Mouse (Mus musculus) left cerebral cortex, postnatal 10 days (tissue): Measurements from ENCODE around the gene Selenoo. TPM values are rescaled to one million over a fixed set of nuclear protein-coding genes. Genes with fewer than 3 reads are reported as not detected.

Experiments used
- DNase-seq, 2 experiments: peaks; one replicate each; pipeline ENCODE4 v3.0.0; 2021 to 2022; ENCODE audit warnings: low spot score in 2 of 2, mixed read lengths in 1 of 2; ENCODE audit errors: extremely low spot score in 1 of 2
- intact Hi-C: fragments of 180-260 bp; cut with DNase I; formaldehyde crosslinking; loops from one replicate; pipeline ENCODE4 v1.15.1; 2025
- total RNA-seq, 2 experiments: library from RNA; stranded (reverse); gene quantifications; 2 replicates each; pipeline ENCODE4 v1.2.3; 2021

The Selenoo gene
- 10 to 100 TPM; 19.1 to 20.6 TPM for total RNA-seq

GRCm38 (mm10) chr15:89088607-89089247 lies at the start of gene Selenoo:
Gene Selenoo, plus strand, starts transcription at chr15:89089084.
- DNase-seq = peak; percentile 86 to 94
- intact Hi-C loops = no loop called here

- no peak for DNase-seq
- intact Hi-C loops = no loop called here
Observed at GRCm38 (mm10) chr15:89044381-89044780, 44.5 kb upstream of the Selenoo start.

- intact Hi-C loops = no loop called here
- DNase-seq = no peak
Observed at GRCm38 (mm10) chr15:89046356-89046755, 42.5 kb upstream of the Selenoo start.

- no peak for DNase-seq
- intact Hi-C loops = no loop called here
Observed at GRCm38 (mm10) chr15:89054666-89055065, 34.2 kb upstream of the Selenoo start.

GRCm38 (mm10) chr15:89058736-89059135 lies 30.1 kb upstream of the Selenoo start:
- intact Hi-C loops = no loop called here
- peak; percentile 0 to 18 for DNase-seq

GRCm38 (mm10) chr15:89059161-89059931 lies 29.5 kb upstream of the Selenoo start, which contains the start of gene Panx2:
Gene Panx2, plus strand, starts transcription at chr15:89059734.
- intact Hi-C loops = no loop called here
- DNase-seq = peak; percentile 10 to 64

- intact Hi-C loops = no loop called here
- peak in 1 of 2 experiments; percentile 67 for DNase-seq
Observed at GRCm38 (mm10) chr15:89060032-89060681, 28.7 kb upstream of the Selenoo start.

GRCm38 (mm10) chr15:89060811-89061460 lies 27.9 kb upstream of the Selenoo start:
- intact Hi-C loops = no loop called here

GRCm38 (mm10) chr15:89061761-89062517 lies 26.9 kb upstream of the Selenoo start:
- intact Hi-C loops = no loop called here
- DNase-seq = peak in 1 of 2 experiments; percentile 19

More at GRCm38 (mm10) chr15:89060811-89061460, 27.9 kb upstream of the Selenoo start:
- DNase-seq = peak in 1 of 2 experiments; percentile 25

- no peak for DNase-seq
- intact Hi-C loops = no loop called here
Observed at GRCm38 (mm10) chr15:89062518-89062910, 26.4 kb upstream of the Selenoo start.

- intact Hi-C loops = no loop called here
- DNase-seq = peak in 1 of 2 experiments; percentile 22
Observed at GRCm38 (mm10) chr15:89063001-89063400, 25.9 kb upstream of the Selenoo start.

GRCm38 (mm10) chr15:89063536-89063935 lies 25.3 kb upstream of the Selenoo start:
- intact Hi-C loops = no loop called here
- DNase-seq = peak in 1 of 2 experiments; percentile 19

- intact Hi-C loops = no loop called here
- DNase-seq = peak in 1 of 2 experiments; percentile 17
Observed at GRCm38 (mm10) chr15:89064891-89065290, 24.0 kb upstream of the Selenoo start.

GRCm38 (mm10) chr15:89067609-89068008 lies 21.3 kb upstream of the Selenoo start:
- DNase-seq = peak in 1 of 2 experiments; percentile 30

GRCm38 (mm10) chr15:89068226-89068625 lies 20.7 kb upstream of the Selenoo start:
- intact Hi-C loops = no loop called here
- peak in 1 of 2 experiments; percentile 36 for DNase-seq

More at GRCm38 (mm10) chr15:89067609-89068008, 21.3 kb upstream of the Selenoo start:
- intact Hi-C loops = no loop called here

- intact Hi-C loops = no loop called here
- peak in 1 of 2 experiments; percentile 27 for DNase-seq
Observed at GRCm38 (mm10) chr15:89069336-89069840, 19.5 kb upstream of the Selenoo start.

- intact Hi-C loops = loop anchor here (5.0 kb wide), 1 partner anchor 73 kb away; no protein-coding TSS in a partner anchor
- no peak for DNase-seq
Observed at GRCm38 (mm10) chr15:89070606-89071005, 18.3 kb upstream of the Selenoo start.
